Mouse (Mus musculus): ENCODE data around the gene Rnf8. TPM values are rescaled to one million over a fixed set of nuclear protein-coding genes. Genes with fewer than 3 reads are reported as not detected.

Rnf8 gene
- polyA plus RNA-seq, 1 experiment, result 22.5 TPM

- no peak overlapping the region for H3K27ac ChIP-seq (ENCODE audit: insufficient read depth, low read depth, low read length)
- TF ChIP-seq POLR2A (IDR thresholded peaks at IDR 0.05; ENCODE audit: borderline replicate concordance, low read depth, low read length), result no peak
- TF ChIP-seq CTCF (IDR thresholded peaks at IDR 0.05; ENCODE audit: low read depth, low read length), result no peak
- no peaks in the 10 kb centered on the region for H3K4me1 ChIP-seq (ENCODE audit: control insufficient read depth, insufficient read depth, low read length)
- H3K4me3 ChIP-seq (ENCODE audit: insufficient read depth, low read length), result no peak overlapping the region
Observed at GRCm38 (mm10) chr17:29642219-29642618, 27.6 kb downstream of the Rnf8 start.

DNA sequence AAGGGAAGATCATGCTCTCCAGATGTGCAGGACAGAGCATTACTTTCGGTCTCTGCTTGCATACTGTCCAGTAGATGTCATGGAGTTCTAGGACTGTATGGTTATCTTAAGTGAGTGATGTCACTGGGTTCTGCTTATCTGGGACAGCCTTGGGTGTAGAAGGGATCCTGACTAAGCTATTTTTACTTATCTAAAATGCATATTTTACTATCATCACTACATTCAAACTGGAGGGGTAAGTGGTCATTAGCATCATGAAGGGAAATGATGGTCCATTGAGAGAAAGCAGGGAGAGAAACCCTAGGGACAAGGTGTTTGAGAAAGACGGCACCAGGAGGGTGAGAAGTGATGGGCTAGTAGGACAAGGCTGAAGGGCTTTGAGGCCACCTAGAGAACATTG is 43.7 kb downstream of the Rnf8 start:
- no peak overlapping the region for H3K27ac ChIP-seq (ENCODE audit: insufficient read depth, low read depth, low read length)
- H3K4me3 ChIP-seq (ENCODE audit: insufficient read depth, low read length), result no peak overlapping the region
- peaks cover 2% of the 10 kb centered on the region; the same call in 1 of the 2 replicates for H3K4me1 ChIP-seq (ENCODE audit: control insufficient read depth, insufficient read depth, low read length)
- TF ChIP-seq POLR2A (IDR thresholded peaks at IDR 0.05; ENCODE audit: borderline replicate concordance, low read depth, low read length) (no peak), CTCF (IDR thresholded peaks at IDR 0.05; ENCODE audit: low read depth, low read length) (no peak)

DNA sequence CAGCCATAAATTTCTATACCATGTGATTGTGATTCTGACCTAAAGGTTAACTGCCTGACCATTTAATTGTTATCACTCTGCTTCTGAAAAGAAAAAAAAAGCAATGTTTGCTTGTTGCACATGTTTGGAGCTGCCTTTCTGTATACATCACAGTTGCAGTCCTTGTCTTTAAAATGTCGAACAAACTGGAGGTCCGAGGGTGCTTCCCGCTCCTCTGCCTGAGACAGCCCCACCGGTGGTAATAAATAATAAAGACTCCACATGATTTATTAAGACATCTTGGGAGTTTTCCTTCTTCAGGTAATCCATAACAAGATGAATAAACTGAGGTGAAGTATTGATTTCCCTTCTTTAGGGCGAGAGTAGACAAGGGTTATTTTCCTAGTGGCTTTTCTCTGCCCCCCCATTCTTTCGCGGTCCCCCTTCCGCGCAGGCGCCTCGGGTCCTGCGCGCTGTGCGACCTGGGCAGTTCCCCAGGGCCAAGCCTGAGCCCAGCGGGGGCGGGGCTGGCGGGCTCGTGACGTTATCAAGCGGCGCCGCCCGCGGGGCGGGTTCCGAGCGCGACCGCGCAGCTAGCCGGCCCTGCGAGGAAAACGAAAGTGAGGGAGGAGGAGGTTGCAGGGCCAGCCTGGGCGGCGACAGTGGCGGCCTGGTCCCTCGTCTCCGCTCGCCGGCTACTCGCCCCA is 45.6 kb downstream of the Rnf8 start, which contains the start of gene Cmtr1:
TSS of gene Cmtr1 (plus strand) at position 520 of the 686 bp plus-strand sequence.
- TF ChIP-seq CTCF (IDR thresholded peaks at IDR 0.05; ENCODE audit: low read depth, low read length), result no peak
- 0 out of 2 replicates have a peak, but pooled peaks have one; percentile 23 for TF ChIP-seq POLR2A (IDR thresholded peaks at IDR 0.05; ENCODE audit: borderline replicate concordance, low read depth, low read length)
- Histone ChIP-seq H3K27ac (ENCODE audit: insufficient read depth, low read depth, low read length) (peak within 1 kb of the TSS; percentile 74), H3K4me1 (ENCODE audit: control insufficient read depth, insufficient read depth, low read length) (peaks cover 3% of the 10 kb centered on the region; the same call in 1 of the 2 replicates), H3K4me3 (ENCODE audit: insufficient read depth, low read length) (peak within 1 kb of the TSS; percentile 98)

DNA sequence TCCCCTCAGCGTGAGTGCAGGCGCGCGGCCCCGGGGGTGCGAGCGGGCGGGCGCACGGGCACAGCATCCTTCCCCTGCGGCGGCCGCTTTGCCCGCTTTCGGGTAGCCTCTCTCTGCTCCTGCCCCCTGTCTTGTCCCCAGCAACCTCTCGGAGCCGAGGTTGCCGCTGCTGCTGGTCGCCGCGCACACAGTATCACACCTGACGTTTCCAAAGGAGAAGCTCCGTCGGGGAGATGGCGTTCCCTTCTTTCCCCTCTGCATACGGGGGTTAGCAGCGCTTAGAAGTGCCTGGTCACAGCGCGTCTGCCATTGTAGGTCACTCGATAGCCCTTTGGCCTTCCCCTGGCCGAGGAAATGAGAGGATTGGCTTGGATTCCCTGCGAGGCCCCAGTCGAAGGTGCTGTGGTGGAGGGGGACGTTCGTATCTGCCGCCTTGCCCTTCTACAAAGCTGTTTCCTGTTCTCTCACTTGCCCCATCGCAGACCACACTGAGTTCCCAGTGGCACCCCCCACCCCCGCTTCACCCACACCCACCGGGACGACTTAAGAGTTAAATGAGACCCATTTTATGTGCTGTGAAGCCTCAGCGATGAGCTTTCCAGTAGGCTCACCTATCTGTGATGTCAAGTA is 46.3 kb downstream of the Rnf8 start:
- no peak for TF ChIP-seq CTCF (IDR thresholded peaks at IDR 0.05; ENCODE audit: low read depth, low read length)
- TF ChIP-seq POLR2A (IDR thresholded peaks at IDR 0.05; ENCODE audit: borderline replicate concordance, low read depth, low read length), result 0 out of 2 replicates have a peak, but pooled peaks have one; percentile 1
- Histone ChIP-seq H3K27ac (ENCODE audit: insufficient read depth, low read depth, low read length) (peak overlapping the region; percentile 74), H3K4me3 (ENCODE audit: insufficient read depth, low read length) (peak overlapping the region; percentile 98)

GRCm38 (mm10) chr17:29662145-29662544 is 47.6 kb downstream of the Rnf8 start:
- H3K27ac ChIP-seq (ENCODE audit: insufficient read depth, low read depth, low read length), result no peak overlapping the region
- no peak overlapping the region for H3K4me3 ChIP-seq (ENCODE audit: insufficient read depth, low read length)
- no peak for TF ChIP-seq POLR2A (IDR thresholded peaks at IDR 0.05; ENCODE audit: borderline replicate concordance, low read depth, low read length)
- no peak for TF ChIP-seq CTCF (IDR thresholded peaks at IDR 0.05; ENCODE audit: low read depth, low read length)
- H3K4me1 ChIP-seq (ENCODE audit: control insufficient read depth, insufficient read depth, low read length), result peaks cover 3% of the 10 kb centered on the region; the same call in 1 of the 2 replicates

More for the DNA sequence above, 46.3 kb downstream of the Rnf8 start:
- H3K4me1 ChIP-seq (ENCODE audit: control insufficient read depth, insufficient read depth, low read length), result peaks cover 3% of the 10 kb centered on the region; the same call in 1 of the 2 replicates

- Histone ChIP-seq H3K4me3 (ENCODE audit: insufficient read depth, low read length) (no peak overlapping the region), H3K27ac (ENCODE audit: insufficient read depth, low read depth, low read length) (no peak overlapping the region), H3K4me1 (ENCODE audit: control insufficient read depth, insufficient read depth, low read length) (peaks cover 17% of the 10 kb centered on the region)
- no peak for TF ChIP-seq CTCF (IDR thresholded peaks at IDR 0.05; ENCODE audit: low read depth, low read length)
- TF ChIP-seq POLR2A (IDR thresholded peaks at IDR 0.05; ENCODE audit: borderline replicate concordance, low read depth, low read length), result no peak
Observed at GRCm38 (mm10) chr17:29668051-29668986, 53.7 kb downstream of the Rnf8 start.

DNA sequence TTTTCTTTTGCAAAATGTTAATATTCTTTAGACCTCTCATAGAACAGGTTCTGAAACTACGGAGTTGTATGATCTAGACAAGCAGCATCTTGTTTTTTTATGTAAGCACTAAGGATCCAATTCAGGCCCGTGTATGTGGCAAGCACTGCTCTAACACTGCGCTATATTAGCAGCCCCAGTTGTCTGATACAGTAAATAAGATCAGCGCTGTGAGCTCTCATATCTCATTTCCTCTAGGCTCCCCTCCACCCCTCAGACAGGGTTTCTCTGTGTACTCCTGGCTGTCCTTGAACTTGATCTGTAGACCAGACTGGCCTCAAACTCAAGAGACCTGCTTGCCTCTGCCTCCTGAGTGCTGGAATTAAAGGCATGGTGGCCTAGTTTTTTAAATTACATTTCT is 54.4 kb downstream of the Rnf8 start:
- H3K4me3 ChIP-seq (ENCODE audit: insufficient read depth, low read length), result no peak overlapping the region
- H3K27ac ChIP-seq (ENCODE audit: insufficient read depth, low read depth, low read length), result no peak overlapping the region
- peaks cover 18% of the 10 kb centered on the region for H3K4me1 ChIP-seq (ENCODE audit: control insufficient read depth, insufficient read depth, low read length)
- TF ChIP-seq CTCF (IDR thresholded peaks at IDR 0.05; ENCODE audit: low read depth, low read length) (no peak), POLR2A (IDR thresholded peaks at IDR 0.05; ENCODE audit: borderline replicate concordance, low read depth, low read length) (no peak)

DNA sequence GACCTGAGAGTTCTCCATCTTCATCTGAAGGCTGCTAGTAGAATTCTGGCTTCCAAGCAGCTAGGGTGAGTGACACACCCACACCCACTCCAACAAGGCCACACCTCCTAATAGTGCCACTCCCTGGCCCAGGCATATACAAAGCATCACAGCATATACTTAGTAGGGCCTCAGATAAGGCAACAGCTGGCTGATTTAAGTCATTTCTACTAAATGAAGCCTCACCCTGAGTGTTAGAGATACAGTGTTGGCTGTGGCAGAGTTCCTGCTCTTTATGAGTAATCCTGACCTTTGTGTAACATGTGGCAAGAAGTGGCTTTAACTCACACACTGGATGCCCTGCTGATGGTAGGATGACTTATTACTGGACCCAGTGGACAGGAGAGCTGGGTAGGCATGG is 55.3 kb downstream of the Rnf8 start:
- Histone ChIP-seq H3K4me1 (ENCODE audit: control insufficient read depth, insufficient read depth, low read length) (peaks cover 18% of the 10 kb centered on the region), H3K27ac (ENCODE audit: insufficient read depth, low read depth, low read length) (no peak overlapping the region)
- TF ChIP-seq POLR2A (IDR thresholded peaks at IDR 0.05; ENCODE audit: borderline replicate concordance, low read depth, low read length) (no peak), CTCF (IDR thresholded peaks at IDR 0.05; ENCODE audit: low read depth, low read length) (no peak)

DNA sequence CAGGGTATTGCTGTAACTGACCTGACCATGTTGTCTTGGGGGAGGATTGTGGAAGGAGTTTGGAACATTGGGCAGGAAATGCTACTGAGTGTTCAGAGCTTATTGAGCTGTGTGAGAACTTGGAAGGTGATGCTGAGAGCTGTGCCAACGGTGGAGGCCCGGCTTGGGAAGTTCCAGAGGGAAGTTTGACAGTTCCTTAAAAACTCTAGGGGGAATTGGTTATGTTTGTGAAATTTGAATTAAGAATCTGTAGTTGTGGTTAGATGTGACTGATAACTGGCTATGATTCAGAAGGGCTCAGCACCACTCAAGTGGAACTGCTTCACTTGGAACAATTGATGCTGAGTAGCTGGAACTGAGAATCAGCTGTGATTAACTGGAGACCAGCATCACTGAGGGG is 56.4 kb downstream of the Rnf8 start:
- H3K27ac ChIP-seq (ENCODE audit: insufficient read depth, low read depth, low read length), result no peak overlapping the region
- no peak overlapping the region for H3K4me3 ChIP-seq (ENCODE audit: insufficient read depth, low read length)
- no peak for TF ChIP-seq POLR2A (IDR thresholded peaks at IDR 0.05; ENCODE audit: borderline replicate concordance, low read depth, low read length)
- TF ChIP-seq CTCF (IDR thresholded peaks at IDR 0.05; ENCODE audit: low read depth, low read length), result no peak
- peaks cover 18% of the 10 kb centered on the region for H3K4me1 ChIP-seq (ENCODE audit: control insufficient read depth, insufficient read depth, low read length)

More for the DNA sequence above, 55.3 kb downstream of the Rnf8 start:
- no peak overlapping the region for H3K4me3 ChIP-seq (ENCODE audit: insufficient read depth, low read length)
